Mouse (Mus musculus): Measurements from ENCODE around the gene Atp1b2.

GRCm38 (mm10) chr11:69606832-69607231 is 1.1 kb upstream of the Atp1b2 start:
- TF ChIP-seq POLR2A (IDR thresholded peaks at IDR 0.05; ENCODE audit: borderline replicate concordance, low read depth, low read length) (no peak), CTCF (IDR thresholded peaks at IDR 0.05; ENCODE audit: low read depth, low read length) (no peak)

Measured in bone marrow macrophage, adult 2 months (primary cell).